In the genomic region with DNA sequence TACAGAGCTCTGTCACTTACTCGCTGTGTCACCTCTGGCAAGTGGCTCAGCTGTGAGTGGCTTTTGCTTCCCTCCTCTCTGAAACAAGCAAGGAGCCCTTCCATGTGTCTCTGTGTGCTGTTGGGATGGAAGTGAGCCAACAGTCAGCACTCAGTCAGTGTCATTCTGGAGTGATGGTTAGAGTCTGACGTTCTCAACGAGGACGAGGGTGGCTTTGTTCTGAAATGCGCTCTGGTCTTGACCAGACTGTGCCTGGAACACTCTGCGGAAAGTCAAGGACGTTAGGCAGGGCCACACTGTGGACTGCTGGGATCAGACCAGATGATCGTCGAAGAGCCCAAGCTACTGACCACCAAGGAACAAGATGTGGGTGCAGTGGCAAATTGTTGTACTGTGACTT, we compare ENCODE assay signal across 13 mouse cellular contexts.
"Had no signal": no experiment of that assay in that cellular context is flagged by ENCODE, and none has a peak within 500 bp of the region (broad histone marks: within the 10 kb centered on the region; RNA-seq: fewer than 3 reads in every experiment).

No protein-coding gene starts in this region.

- H3K27me3 ChIP-seq: limb, embryonic 12.5 days; limb, embryonic 15.5 days; midbrain, embryonic 13.5 days had no signal

- H3K36me3 ChIP-seq: limb, embryonic 12.5 days; limb, embryonic 15.5 days; midbrain, embryonic 13.5 days had no signal

- H3K4me1 ChIP-seq: limb, embryonic 12.5 days; limb, embryonic 15.5 days; midbrain, embryonic 13.5 days had no signal

- H3K9me3 ChIP-seq: limb, embryonic 12.5 days; limb, embryonic 15.5 days; midbrain, embryonic 13.5 days had no signal

- H3K9ac ChIP-seq: limb, embryonic 12.5 days; limb, embryonic 15.5 days; liver, embryonic 14.5 days; midbrain, embryonic 13.5 days had no signal

- H3K4me2 ChIP-seq: limb, embryonic 12.5 days; limb, embryonic 15.5 days; midbrain, embryonic 13.5 days had no signal

- H3K27ac ChIP-seq: limb, embryonic 12.5 days; limb, embryonic 15.5 days; liver, embryonic 14.5 days; macrophage; midbrain, embryonic 13.5 days had no signal

- H3K4me3 ChIP-seq: limb, embryonic 12.5 days; limb, embryonic 15.5 days; midbrain, embryonic 13.5 days had no signal

- DNase-seq: kidney, adult 8-10 months; kidney, postnatal 14 days; kidney, postnatal 4 days; left cerebral cortex, postnatal 4 days; lung, adult 18-20 months; lung, postnatal 14 days; thymus, adult 18-20 months; thymus, postnatal 36 days had no signal

- ATAC-seq: midbrain, embryonic 13.5 days had no signal
